Mouse (Mus musculus) cortical plate, adult 2 months (tissue): ENCODE results near the gene Defb23. TPM values are rescaled to one million over a fixed set of nuclear protein-coding genes. Genes with fewer than 3 reads are reported as not detected.
"Not testable (repeated sequence)": the region's sequence is repeated elsewhere in the genome, so short reads cannot be mapped to it uniquely, and the experiment has no call there.

Source experiments
- H3K27ac ChIP-seq: fragments of 200-500 bp; 2 replicates; pipeline ENCODE4 v1.5.1; 2012; ENCODE audit warnings: low read length, control low read depth, inconsistent platforms; ENCODE audit not compliant: insufficient read depth
- H3K4me1 ChIP-seq: fragments of 200-500 bp; 2 replicates; pipeline ENCODE4 v1.6.1; 2011; ENCODE audit warnings: low read length; ENCODE audit not compliant: control insufficient read depth, insufficient read depth
- H3K4me3 ChIP-seq: fragments of 200-500 bp; 2 replicates; pipeline ENCODE4 v1.5.1; 2011; ENCODE audit warnings: mild to moderate bottlenecking, low read length, control low read depth; ENCODE audit not compliant: insufficient read depth
- CTCF ChIP-seq: fragments of 200-500 bp; IDR thresholded peaks from 2 replicates; pipeline ENCODE4 v1.5.1; 2011; ENCODE audit warnings: mild to moderate bottlenecking, control low read depth, low read length; ENCODE audit not compliant: insufficient read depth; ENCODE audit errors: extremely low read depth
- POLR2A ChIP-seq: fragments of 200-500 bp; IDR thresholded peaks from 2 replicates; pipeline ENCODE4 v1.6.1; 2011; ENCODE audit warnings: mild to moderate bottlenecking, low read length, control low read depth; ENCODE audit not compliant: insufficient read depth; ENCODE audit errors: extremely low read depth
- polyA plus RNA-seq: library from polyadenylated mRNA; depleted of rRNA; stranded (reverse); fragments of >200 nt; gene quantifications from 2 replicates; pipeline ENCODE4 v1.2.3, GENCODE M21; 2012

Defb23 gene
- polyA plus RNA-seq, 1 experiment, result not detected

GRCm38 (mm10) chr2:152438963-152439362, 25.5 kb downstream of the Defb23 start:
- Histone ChIP-seq H3K4me1 (no peaks in the 10 kb centered on the region), H3K4me3 (no peak overlapping the region)
- no peak for TF ChIP-seq CTCF
- no peak for TF ChIP-seq POLR2A

DNA sequence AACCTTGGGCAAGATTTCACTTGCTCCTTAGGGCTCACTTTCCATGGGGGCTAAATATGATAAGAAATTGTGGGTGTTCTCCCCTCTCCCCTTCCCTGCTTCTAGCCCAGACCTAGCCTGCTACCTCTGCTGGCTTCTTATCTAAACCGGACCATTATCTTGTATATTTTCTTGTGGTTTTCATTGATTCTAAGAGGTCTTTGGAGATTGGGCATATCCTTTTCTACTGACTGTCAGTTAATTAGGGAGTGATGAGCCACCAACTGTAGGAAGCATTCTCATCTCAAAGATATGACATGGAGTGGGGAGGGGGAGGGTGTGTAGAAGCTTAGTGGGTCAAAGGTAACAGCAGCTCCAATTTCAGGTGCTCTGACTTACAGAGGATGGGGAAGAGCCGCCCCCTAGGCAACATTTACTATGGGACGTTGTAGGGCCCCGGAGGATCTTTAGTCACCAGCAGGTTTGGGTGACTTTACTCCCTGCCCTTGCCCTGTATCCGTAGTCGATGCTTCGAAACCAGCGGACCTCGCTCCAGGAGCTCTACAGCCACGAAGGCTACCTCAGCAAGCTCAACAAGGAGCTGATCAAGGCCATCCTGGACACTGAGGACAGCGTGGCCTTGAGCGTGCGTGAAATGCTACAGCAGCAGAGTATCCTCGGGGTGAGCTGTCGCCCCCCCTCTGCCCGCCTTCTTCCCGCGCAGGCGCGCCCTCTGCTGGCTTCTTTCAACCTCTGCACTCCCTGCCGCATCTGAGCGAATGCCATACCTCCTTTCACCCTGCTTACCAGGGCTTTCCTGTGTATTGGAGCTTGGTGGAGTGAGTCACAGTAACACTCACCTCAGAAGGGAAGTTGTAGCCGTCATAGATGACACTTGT, 27.2 kb downstream of the Defb23 start:
- no peak overlapping the region for H3K27ac ChIP-seq
- no peaks in the 10 kb centered on the region for H3K4me1 ChIP-seq
- H3K4me3 ChIP-seq, result peak overlapping the region; percentile 28
- TF ChIP-seq POLR2A (no peak), CTCF (peak; percentile 69)

More at GRCm38 (mm10) chr2:152438963-152439362, 25.5 kb downstream of the Defb23 start:
- no peak overlapping the region for H3K27ac ChIP-seq

GRCm38 (mm10) chr2:152436405-152436901, 28.0 kb downstream of the Defb23 start:
- Histone ChIP-seq H3K27ac (no peak overlapping the region), H3K4me3 (no peak overlapping the region), H3K4me1 (no peaks in the 10 kb centered on the region)
- TF ChIP-seq POLR2A, result no peak
- no peak for TF ChIP-seq CTCF

- H3K27ac ChIP-seq, H3K4me1 ChIP-seq, H3K4me3 ChIP-seq: not testable (repeated sequence)
Measured at GRCm38 (mm10) chr2:152428481-152428880, 35.9 kb downstream of the Defb23 start.

GRCm38 (mm10) chr2:152427493-152427892, 36.9 kb downstream of the Defb23 start:
- H3K4me1 ChIP-seq, result no peaks in the 10 kb centered on the region
- H3K4me3 ChIP-seq, result 0 out of 2 replicates have a peak overlapping the region, but pooled peaks have one; percentile 1
- no peak overlapping the region for H3K27ac ChIP-seq
- TF ChIP-seq POLR2A, result no peak
- no peak for TF ChIP-seq CTCF

DNA sequence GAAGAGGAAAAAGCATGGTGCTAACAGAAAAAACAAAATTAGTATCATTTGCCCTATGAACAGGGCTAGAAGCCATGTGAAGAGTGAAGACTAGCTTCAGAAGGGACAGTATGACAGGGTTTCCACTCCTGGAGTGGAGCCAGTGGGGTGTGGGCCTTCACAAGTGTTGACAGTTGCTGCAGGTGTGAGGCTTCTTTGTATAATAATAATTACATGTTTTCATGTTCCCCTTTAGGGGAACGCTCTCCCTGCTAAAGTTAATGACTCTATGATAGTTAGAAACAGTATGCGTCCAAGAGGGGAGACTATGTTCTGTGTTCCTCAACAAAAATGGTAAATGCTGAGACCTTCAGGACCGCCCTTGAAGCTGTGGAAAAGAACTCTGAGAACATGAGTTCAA, 48.6 kb downstream of the Defb23 start:
- Histone ChIP-seq H3K4me1 (peaks cover 4% of the 10 kb centered on the region), H3K27ac (no peak overlapping the region), H3K4me3 (no peak overlapping the region)
- no peak for TF ChIP-seq POLR2A
- no peak for TF ChIP-seq CTCF

GRCm38 (mm10) chr2:152415287-152415686, 49.1 kb downstream of the Defb23 start, which contains the start of gene 6820408C15Rik:
Gene 6820408C15Rik, plus strand, starts transcription at chr2:152415587.
- peaks cover 4% of the 10 kb centered on the region for H3K4me1 ChIP-seq
- H3K4me3 ChIP-seq, result peak within 1 kb of the TSS; percentile 97
- peak within 1 kb of the TSS; percentile 65 for H3K27ac ChIP-seq
- TF ChIP-seq POLR2A (no peak), CTCF (no peak)

GRCm38 (mm10) chr2:152414591-152415165, 49.7 kb downstream of the Defb23 start, which contains the start of gene Zcchc3:
Gene Zcchc3, minus strand, starts transcription at chr2:152415027.
- TF ChIP-seq CTCF (no peak), POLR2A (peak; percentile 62)
- Histone ChIP-seq H3K4me1 (peaks cover 4% of the 10 kb centered on the region), H3K4me3 (peak within 1 kb of the TSS; percentile 97), H3K27ac (peak within 1 kb of the TSS; percentile 65)

DNA sequence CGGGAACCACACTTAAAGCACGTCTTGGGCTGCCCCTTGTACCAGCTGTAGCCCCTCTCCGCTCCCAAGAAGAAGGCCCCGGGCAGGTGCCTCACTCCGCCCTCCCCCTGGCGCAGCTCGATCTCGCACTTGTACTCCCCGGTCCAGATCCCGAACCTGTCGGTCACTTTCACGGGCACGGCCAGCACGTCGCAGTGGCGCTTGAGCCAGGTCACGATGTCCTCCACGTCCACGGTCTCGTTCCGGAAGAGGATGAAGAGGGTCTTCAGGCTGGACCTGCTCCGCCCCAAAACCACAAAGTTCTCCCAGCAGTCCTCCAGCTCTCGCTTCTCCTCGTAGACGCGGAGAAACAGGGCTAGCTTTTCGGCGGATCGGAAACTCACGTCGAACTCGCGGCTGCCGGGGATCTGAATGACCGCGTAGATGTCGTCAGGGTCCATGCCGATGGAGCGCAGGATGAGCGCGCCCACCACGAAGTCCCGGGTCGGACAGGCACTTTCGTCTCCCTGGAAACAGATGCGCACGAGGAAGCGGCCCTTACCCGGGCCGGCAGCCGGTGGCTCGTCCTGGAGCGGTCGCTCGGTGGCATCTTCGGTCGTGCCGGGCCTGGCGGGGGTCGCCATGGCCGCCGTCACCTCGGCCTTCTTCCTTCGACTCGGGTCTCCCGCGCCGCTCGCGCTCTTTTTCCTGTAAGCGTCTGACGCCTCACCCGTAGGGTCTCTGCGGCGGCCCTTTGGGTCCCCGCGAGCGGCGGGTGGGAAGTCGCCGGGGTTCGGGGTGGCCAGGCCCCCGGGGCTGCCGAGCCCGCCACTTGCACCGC, 50.4 kb downstream of the Defb23 start:
- peaks cover 4% of the 10 kb centered on the region for H3K4me1 ChIP-seq
- peak overlapping the region; percentile 65 for H3K27ac ChIP-seq
- TF ChIP-seq CTCF, result no peak
- peak overlapping the region; percentile 97 for H3K4me3 ChIP-seq
